Mouse (Mus musculus): Measurements from ENCODE around the gene Glipr1l1.
A peak's percentile ranks its signal among the peaks of the same experiment; 100 is the strongest.
"Not testable (repeated sequence)": the region's sequence is repeated elsewhere in the genome, so short reads cannot be mapped to it uniquely, and the experiment has no call there.

DNA sequence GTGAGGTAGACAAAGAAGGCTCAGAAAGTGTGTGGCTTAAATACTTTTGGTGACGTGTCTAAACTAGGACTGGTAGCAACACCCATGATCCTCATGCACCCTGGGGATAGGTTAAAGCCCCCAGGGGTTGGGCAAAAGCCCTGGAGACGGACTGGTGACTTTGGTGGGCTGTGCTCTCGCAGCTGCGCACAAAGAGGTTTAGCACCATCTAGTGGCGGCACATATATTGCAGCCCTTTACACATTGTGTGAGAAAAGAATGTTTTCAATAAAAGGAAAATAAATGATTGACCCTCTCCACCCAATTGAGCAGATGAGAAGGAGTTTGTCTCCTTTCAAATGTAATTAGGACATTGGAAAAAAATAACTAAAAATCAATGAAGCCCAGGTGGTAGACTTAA, 45.8 kb downstream of the Glipr1l1 start:
- TF ChIP-seq CTCF (IDR thresholded peaks at IDR 0.05; ENCODE audit: low read depth, low read length), result peak; percentile 56
- TF ChIP-seq POLR2A (IDR thresholded peaks at IDR 0.05; ENCODE audit: borderline replicate concordance, low read depth, low read length), result not testable (repeated sequence)

Measured in bone marrow macrophage, adult 2 months (primary cell).